Mouse (Mus musculus) midbrain, embryonic 15.5 days (tissue): ENCODE measurements around the gene Hspg2. TPM values are rescaled to one million over a fixed set of nuclear protein-coding genes. Genes with fewer than 3 reads are reported as not detected.
A peak's percentile ranks its signal among the peaks of the same experiment; 100 is the strongest.

Experiments
- ATAC-seq: fragments of 200-750 bp; cut with Nextera tagmentation; replicated peaks from 2 replicates; pipeline ENCODE4 v1.8.0; 2017; ENCODE audit warnings: moderate TSS enrichment
- H3K27ac ChIP-seq: fragments of 300-500 bp; sonication (generic); 2 replicates; pipeline ENCODE4 v1.5.1; 2015; ENCODE audit warnings: mild to moderate bottlenecking, inconsistent platforms
- H3K27me3 ChIP-seq: fragments of 300-500 bp; sonication (generic); replicated peaks from 2 replicates; pipeline ENCODE4 v1.6.1; 2015; ENCODE audit warnings: inconsistent platforms
- H3K36me3 ChIP-seq: fragments of 300-500 bp; sonication (generic); replicated peaks from 2 replicates; pipeline ENCODE4 v1.6.1; 2015; ENCODE audit warnings: inconsistent platforms
- H3K4me1 ChIP-seq: fragments of 300-500 bp; sonication (generic); 2 replicates; pipeline ENCODE4 v1.6.1; 2015; ENCODE audit warnings: inconsistent platforms
- H3K4me2 ChIP-seq: fragments of 300-500 bp; sonication (generic); 2 replicates; pipeline ENCODE4 v1.6.1; 2015; ENCODE audit warnings: inconsistent platforms, mild to moderate bottlenecking, moderate library complexity
- H3K4me3 ChIP-seq: fragments of 300-500 bp; sonication (generic); 2 replicates; pipeline ENCODE4 v1.5.1; 2015; ENCODE audit warnings: mild to moderate bottlenecking, inconsistent platforms
- H3K9ac ChIP-seq: fragments of 300-500 bp; sonication (generic); 2 replicates; pipeline ENCODE4 v1.6.1; 2015; ENCODE audit warnings: mild to moderate bottlenecking, inconsistent platforms
- H3K9me3 ChIP-seq: fragments of 300-500 bp; sonication (generic); 2 replicates; pipeline ENCODE4 v1.6.1; 2016; ENCODE audit warnings: inconsistent platforms
- WGBS: fragments of 180-500 bp; shearing (Covaris S2); methylation state at CpG from one replicate; pipeline ENCODE4 v1.1.7; 2015; ENCODE audit warnings: mixed read lengths; 5-methylcytosine and 5-hydroxymethylcytosine counted together
- polyA plus RNA-seq: library from polyadenylated mRNA; unstranded; fragments of >200 nt; fragmentation: Nextera tagmentation; extraction: Ambion mirVana; gene quantifications from 2 replicates; pipeline ENCODE4 v1.2.1, GENCODE M21; 2015

Hspg2 gene
- polyA plus RNA-seq, 1 experiment from 2014 or later, result 4.1 TPM

DNA sequence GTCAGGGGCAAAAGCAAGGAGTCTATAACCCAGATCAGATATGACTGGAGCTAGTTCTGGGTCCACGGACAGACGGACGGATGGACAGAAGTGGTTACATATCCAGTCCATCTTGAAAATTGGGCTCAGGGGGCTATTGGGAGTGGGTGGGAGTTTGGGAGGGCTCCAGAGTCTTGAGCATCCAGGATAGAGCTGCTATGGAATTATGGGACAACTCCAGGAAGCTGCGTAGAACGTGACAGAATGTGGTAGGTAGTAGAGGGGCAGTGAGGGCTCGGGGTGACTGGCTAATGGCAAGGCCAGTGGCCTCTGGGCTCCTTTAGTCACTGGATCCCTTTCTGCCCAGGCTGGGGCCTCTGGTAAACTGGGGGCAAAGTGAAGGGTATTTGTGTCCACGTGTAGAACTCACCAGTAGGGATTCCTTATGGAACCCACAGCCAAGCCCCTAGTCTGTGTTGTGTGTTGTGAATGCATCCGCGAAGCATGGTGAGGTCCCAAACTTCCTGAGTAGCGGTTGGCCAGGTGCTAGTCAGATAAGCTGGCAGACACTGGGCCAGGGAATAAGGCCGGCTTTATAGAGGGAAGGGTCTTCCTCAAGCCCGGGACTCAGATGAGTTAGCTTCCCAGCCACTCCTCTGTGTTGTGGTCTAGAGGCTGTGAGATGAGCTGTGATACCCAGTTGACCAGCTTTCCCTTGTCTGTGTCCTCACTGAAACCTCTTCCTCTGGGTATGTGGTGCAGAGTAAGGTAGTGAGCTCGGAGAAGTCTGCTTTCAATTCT lies 6.9 kb downstream of the Hspg2 start:
- no peaks in the 10 kb centered on the region for H3K27me3 ChIP-seq
- 94% methylated on average over 13 of the region's 13 CpGs for WGBS
- no peaks in the 10 kb centered on the region for H3K36me3 ChIP-seq
- H3K4me2 ChIP-seq, result no peak overlapping the region
- H3K9ac ChIP-seq, result no peak overlapping the region
- H3K9me3 ChIP-seq, result no peaks in the 10 kb centered on the region
- H3K27ac ChIP-seq, result no peak overlapping the region
- no peak overlapping the region for H3K4me3 ChIP-seq
- no peak for ATAC-seq
- H3K4me1 ChIP-seq, result peaks cover 11% of the 10 kb centered on the region

DNA sequence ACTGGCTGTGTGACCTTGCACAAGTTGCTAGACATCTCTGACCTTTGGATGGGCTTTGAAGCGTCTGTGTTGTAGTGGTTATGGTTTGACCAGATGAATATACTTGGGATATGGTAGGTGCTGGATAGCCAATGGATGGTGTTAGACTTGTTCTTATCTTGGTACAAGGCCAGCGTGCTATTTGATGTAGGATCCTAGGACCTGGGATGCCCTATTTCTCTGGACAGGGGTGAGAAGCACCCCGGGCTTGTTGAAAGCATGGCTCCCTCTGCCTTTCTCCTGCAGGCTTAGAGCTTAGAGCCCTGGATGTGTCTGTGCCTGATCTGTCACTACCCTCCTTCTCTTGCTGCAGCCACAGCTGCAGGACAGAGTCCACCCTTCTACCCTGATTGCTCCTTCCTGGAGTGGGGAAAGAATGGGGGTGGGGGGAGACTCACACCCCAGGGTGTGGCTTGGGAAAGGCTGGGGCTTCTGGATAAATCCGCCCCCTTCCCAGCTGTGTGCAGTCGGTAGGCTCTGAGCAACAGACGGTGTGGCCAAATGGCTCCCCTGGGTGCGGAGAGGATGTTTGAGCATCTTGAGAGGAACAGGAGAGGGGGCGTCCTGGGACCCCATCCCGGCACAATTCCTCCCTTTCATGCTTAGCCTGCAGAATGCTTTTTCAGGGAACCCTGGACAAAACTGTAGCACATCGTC lies 7.6 kb downstream of the Hspg2 start:
- Histone ChIP-seq H3K27me3 (no peaks in the 10 kb centered on the region), H3K4me2 (peak overlapping the region; percentile 3; the same call in 1 of the 2 replicates), H3K4me1 (peaks cover 11% of the 10 kb centered on the region), H3K36me3 (no peaks in the 10 kb centered on the region), H3K9me3 (no peaks in the 10 kb centered on the region), H3K9ac (no peak overlapping the region), H3K4me3 (no peak overlapping the region), H3K27ac (no peak overlapping the region)
- ATAC-seq, result no peak
- 38% methylated on average over 10 of the region's 10 CpGs for WGBS

DNA sequence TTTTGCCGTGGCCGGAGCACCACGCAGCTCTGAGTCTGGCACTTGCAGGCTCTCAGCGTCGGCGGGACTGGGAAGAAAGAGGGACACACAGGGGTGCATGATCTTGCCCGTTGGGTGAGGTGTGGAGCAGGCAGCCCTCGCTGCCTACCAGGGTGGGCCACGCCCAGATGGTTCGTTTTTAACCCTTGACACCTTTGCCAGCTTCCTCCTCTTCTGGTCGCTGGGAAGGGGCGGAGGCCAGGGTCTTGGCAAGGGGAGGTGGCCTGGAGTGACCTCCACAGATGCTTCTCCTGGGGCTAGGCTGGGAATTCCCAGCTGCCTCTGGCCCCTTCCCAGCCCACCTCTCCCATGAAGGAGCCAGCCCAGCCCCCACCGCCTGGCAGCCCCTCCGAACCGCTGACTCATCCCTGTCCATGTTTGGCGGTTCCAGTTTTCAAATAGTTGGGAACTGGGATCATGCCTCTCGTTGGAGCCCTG lies 8.2 kb downstream of the Hspg2 start:
- no peaks in the 10 kb centered on the region for H3K36me3 ChIP-seq
- H3K9ac ChIP-seq, result no peak overlapping the region
- H3K4me1 ChIP-seq, result peaks cover 11% of the 10 kb centered on the region
- no peak overlapping the region for H3K27ac ChIP-seq
- WGBS, result 25% methylated on average over 17 of the region's 17 CpGs
- no peak for ATAC-seq
- no peaks in the 10 kb centered on the region for H3K27me3 ChIP-seq
- no peak overlapping the region for H3K4me3 ChIP-seq
- H3K4me2 ChIP-seq, result peak overlapping the region; percentile 3; the same call in 1 of the 2 replicates
- H3K9me3 ChIP-seq, result no peaks in the 10 kb centered on the region

DNA sequence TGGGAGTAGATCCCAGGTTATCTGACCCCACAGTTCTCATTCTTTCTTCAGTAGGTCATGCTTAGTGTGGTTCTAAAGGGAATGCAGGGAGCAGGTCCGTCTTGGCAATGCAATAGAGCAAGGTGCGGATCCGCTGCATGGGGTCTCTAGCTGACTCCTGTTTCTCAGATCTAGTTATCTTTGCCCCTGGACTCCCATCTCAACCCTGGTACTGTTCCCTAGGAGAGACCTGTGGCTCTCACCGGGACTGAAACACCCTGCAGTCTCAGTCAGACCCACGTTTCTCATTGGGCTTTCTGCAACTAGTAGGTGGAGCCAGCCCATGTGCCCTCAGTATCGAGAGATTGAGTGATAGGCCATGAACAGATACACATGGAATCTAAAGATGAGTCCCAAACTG lies 9.0 kb downstream of the Hspg2 start:
- Histone ChIP-seq H3K36me3 (no peaks in the 10 kb centered on the region), H3K9ac (no peak overlapping the region), H3K4me3 (no peak overlapping the region), H3K27ac (no peak overlapping the region), H3K9me3 (no peaks in the 10 kb centered on the region), H3K4me2 (no peak overlapping the region), H3K27me3 (no peaks in the 10 kb centered on the region), H3K4me1 (peaks cover 11% of the 10 kb centered on the region)
- 59% methylated on average over 6 of the region's 6 CpGs for WGBS
- no peak for ATAC-seq

DNA sequence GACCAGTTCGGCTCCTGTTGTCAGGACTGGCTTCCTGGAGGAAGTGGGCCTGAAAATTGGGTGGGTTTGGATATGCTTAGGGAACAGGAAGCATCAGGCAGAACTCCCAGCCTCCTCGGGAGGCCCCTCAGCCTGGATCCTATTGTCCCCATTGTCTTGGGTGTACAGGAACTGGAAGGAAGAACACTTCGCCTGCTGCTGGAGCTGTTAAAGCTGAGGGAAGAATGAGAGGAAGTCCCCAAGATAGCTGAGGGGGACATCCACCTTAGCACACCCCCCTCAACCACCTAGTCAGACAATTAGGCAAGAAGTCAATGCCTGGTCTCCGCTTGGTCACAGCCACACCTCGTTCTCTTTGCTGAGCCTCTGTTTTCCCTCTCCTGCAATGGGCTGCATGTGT lies 9.7 kb downstream of the Hspg2 start:
- H3K27me3 ChIP-seq, result no peaks in the 10 kb centered on the region
- H3K4me3 ChIP-seq, result no peak overlapping the region
- no peak for ATAC-seq
- no peak overlapping the region for H3K4me2 ChIP-seq
- 60% methylated on average over 5 of the region's 5 CpGs for WGBS
- no peaks in the 10 kb centered on the region for H3K9me3 ChIP-seq
- peaks cover 11% of the 10 kb centered on the region for H3K4me1 ChIP-seq
- H3K27ac ChIP-seq, result no peak overlapping the region
- H3K9ac ChIP-seq, result no peak overlapping the region
- H3K36me3 ChIP-seq, result no peaks in the 10 kb centered on the region

DNA sequence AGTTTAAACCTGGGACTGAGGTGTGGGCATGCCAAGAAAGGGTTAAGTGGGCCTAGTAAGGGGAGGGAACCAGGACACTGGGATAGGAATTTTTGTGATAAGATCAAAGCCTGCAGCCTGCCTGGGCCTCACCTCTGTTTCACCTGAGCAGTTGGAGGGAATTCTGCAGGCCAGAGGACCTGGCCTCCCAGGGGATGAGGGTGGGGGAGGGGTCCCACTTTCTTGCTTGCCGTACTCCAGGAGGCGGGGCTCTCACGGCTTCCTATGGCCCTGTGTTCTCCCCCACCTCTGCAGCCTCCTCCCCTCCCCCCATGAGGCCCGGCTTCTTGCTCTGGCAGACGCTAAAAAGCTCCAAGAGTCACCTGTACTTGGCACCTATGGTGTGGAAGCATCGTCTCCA lies 11.2 kb downstream of the Hspg2 start:
- WGBS, result 15% methylated on average over 6 of the region's 6 CpGs
- Histone ChIP-seq H3K36me3 (no peaks in the 10 kb centered on the region), H3K9ac (no peak overlapping the region), H3K27me3 (no peaks in the 10 kb centered on the region), H3K27ac (no peak overlapping the region), H3K9me3 (no peaks in the 10 kb centered on the region), H3K4me1 (peaks cover 15% of the 10 kb centered on the region), H3K4me3 (no peak overlapping the region), H3K4me2 (no peak overlapping the region)
- ATAC-seq, result no peak

DNA sequence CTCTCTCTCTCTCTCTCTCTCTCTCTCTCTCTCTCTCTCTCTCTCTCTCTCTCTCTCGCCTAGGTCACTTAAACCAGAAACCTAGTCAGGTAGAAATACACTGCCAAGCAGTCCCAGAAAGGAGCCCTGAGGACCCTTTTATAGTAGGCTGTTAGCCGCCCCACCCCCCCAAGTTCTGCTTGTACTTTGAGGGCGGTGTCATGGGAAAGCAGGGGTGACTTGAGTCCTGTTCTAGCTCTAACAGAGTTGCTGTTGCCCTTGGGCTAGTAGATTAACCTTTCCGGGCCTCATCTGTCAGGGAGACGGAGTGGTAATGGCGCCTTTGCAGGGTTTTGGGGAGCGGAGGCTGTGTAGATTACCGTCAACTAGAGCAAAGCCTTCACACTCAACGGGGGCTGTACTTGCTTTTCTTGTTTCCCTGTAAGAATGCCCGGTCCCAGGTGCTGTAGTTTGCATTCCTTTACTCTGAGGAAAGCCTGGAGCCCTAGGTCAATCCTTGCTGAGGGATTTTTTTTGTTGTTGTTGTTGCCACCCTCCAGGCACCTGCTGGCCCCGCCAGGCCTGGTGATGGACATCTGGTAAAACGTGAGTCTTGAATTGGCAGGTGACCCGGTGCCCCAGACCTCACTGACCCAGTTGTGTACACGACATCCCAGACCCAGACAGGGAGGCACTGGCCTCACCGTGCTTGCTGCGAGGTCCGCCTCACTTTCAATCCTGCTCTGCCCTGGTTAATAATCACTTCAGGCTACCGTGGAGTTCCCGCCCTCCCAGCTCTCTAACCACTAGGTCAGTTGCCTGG lies 11.8 kb downstream of the Hspg2 start:
- Histone ChIP-seq H3K4me3 (no peak overlapping the region), H3K9ac (no peak overlapping the region), H3K4me2 (no peak overlapping the region), H3K27me3 (no peaks in the 10 kb centered on the region), H3K27ac (no peak overlapping the region), H3K9me3 (no peaks in the 10 kb centered on the region), H3K36me3 (no peaks in the 10 kb centered on the region), H3K4me1 (peaks cover 16% of the 10 kb centered on the region)
- no peak for ATAC-seq
- 23% methylated on average over 19 of the region's 19 CpGs for WGBS

DNA sequence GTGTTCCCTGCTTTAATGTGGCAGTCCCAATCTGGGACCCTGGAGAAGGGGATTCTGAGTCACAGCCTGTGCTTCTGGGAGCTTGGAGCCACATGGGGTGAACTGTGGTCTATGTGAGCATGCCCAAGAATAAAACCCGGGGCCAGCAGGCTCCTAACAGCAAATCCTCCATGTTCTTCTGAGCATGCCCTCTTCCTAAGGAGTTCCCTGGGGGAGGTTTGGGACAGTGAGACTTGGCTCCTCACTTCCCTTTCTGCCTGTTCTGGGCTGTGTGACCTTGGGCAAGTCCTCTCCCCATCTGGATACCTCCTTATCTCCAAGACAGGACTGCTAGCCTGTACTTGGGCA lies 12.4 kb downstream of the Hspg2 start:
- Histone ChIP-seq H3K9me3 (no peaks in the 10 kb centered on the region), H3K4me1 (peaks cover 16% of the 10 kb centered on the region), H3K4me2 (no peak overlapping the region), H3K36me3 (no peaks in the 10 kb centered on the region), H3K27ac (no peak overlapping the region), H3K4me3 (no peak overlapping the region), H3K9ac (no peak overlapping the region), H3K27me3 (no peaks in the 10 kb centered on the region)
- WGBS, result 14% methylated on average over 1 of the region's 1 CpGs
- no peak for ATAC-seq

DNA sequence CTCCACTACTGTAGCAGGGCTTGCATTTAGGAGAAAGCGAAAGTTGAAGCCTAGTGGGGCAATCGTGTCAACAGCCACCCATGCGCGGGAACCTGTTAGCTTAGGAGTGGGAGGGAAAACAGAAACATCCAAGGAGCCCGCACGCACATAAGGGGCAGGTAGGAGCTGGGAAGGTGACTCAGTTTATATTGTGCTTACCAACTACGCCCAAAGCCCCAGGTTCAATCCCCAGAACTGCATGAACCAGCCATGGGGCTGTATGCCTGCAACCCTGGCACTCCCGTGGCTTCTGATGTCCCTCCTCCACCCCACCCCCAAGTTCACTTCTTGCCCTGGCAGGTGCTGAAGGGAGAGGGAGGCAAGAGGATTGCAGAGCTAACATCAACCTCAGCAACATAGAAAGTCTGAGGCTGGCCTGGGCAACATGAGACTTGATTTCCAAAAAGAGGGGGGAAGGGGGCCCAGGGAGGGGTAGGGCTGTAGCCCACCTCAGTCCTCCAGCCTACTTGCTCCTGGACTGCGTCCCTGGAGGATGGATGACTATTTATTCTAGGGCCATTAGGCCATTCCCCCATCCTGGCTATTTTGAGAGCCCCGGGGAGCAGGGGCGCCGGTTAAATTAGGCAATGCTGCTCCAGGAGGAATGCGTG lies 12.9 kb downstream of the Hspg2 start:
- H3K9ac ChIP-seq, result no peak overlapping the region
- no peak overlapping the region for H3K27ac ChIP-seq
- H3K4me3 ChIP-seq, result no peak overlapping the region
- no peaks in the 10 kb centered on the region for H3K36me3 ChIP-seq
- H3K4me2 ChIP-seq, result no peak overlapping the region
- WGBS, result 69% methylated on average over 13 of the region's 13 CpGs
- H3K27me3 ChIP-seq, result no peaks in the 10 kb centered on the region
- no peaks in the 10 kb centered on the region for H3K9me3 ChIP-seq
- no peak for ATAC-seq
- peaks cover 20% of the 10 kb centered on the region for H3K4me1 ChIP-seq

DNA sequence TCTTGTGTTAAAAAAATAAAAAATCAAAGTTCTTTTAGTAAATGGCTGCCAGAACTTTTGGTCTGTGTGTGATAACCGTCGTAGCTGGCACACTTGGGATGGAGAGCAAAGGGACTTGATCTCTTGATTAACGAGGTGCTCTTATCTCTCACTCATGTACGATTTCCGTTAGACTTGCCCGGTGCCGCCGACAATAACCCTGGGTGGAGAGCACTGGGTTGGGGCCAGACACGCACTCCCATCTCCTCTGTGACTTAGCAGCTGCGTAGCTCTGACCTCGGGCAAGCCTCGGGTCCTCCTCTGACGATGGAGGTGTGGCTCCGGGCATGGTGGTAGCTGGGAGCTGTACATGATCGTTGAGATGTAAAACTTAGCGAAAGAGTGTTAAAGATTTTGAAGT lies 15.3 kb downstream of the Hspg2 start:
- no peak for ATAC-seq
- no peak overlapping the region for H3K27ac ChIP-seq
- H3K9ac ChIP-seq, result no peak overlapping the region
- H3K4me2 ChIP-seq, result no peak overlapping the region
- 83% methylated on average over 16 of the region's 16 CpGs for WGBS
- no peaks in the 10 kb centered on the region for H3K9me3 ChIP-seq
- no peaks in the 10 kb centered on the region for H3K27me3 ChIP-seq
- peaks cover 28% of the 10 kb centered on the region for H3K4me1 ChIP-seq
- H3K36me3 ChIP-seq, result no peaks in the 10 kb centered on the region
- H3K4me3 ChIP-seq, result no peak overlapping the region

DNA sequence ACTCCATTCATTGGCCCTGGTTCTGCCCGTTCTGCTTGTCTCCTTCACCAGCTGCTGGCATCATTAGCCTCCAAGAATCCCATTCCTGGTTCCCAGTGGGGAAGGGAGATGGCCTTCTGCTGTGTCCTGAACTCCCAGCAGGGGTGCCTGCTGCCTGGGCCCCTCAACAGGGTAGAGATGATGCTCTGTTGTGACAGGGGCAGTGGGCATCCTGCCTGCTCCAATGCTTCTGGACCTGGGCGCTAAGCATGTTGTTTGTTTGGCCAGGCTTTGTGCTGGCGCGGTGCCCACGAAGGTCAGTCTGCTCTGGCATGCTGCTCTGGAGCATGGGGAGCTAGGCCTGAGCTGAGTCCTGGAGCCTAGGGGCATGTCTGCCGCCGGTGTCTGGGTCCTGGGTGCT lies 16.0 kb downstream of the Hspg2 start:
- Histone ChIP-seq H3K4me2 (no peak overlapping the region), H3K4me3 (no peak overlapping the region), H3K4me1 (peaks cover 31% of the 10 kb centered on the region), H3K27me3 (no peaks in the 10 kb centered on the region), H3K9me3 (no peaks in the 10 kb centered on the region), H3K36me3 (no peaks in the 10 kb centered on the region), H3K27ac (no peak overlapping the region), H3K9ac (no peak overlapping the region)
- no peak for ATAC-seq
- 72% methylated on average over 7 of the region's 7 CpGs for WGBS
